ENCODE assay signal across 8 mouse cellular contexts in genomic region chr11:101260826-101261380, GRCm38 (mm10). TPM values are rescaled to one million over a fixed set of nuclear protein-coding genes. Genes with fewer than 3 reads are reported as not detected.
DNase-seq lines count a peak whose midpoint lies in the region; ATAC-seq lines count a peak whose summit lies in the region.

No protein-coding gene starts in this region.

- H3K4me2 ChIP-seq in embryonic facial prominence, embryonic 14.5 days (ENCODE audit: low read depth, low read length), result peak overlapping the region; percentile 95
- H3K4me2 ChIP-seq in intestine, embryonic 14.5 days (ENCODE audit: low read length), result peak overlapping the region; percentile 98
- H3K4me2 ChIP-seq in midbrain, embryonic 14.5 days (ENCODE audit: low read length), result peak overlapping the region; percentile 94

- WGBS in embryonic facial prominence, embryonic 14.5 days, result under 1% methylated on average over 22 of the region's 30 CpGs
- WGBS in intestine, embryonic 14.5 days, result under 1% methylated on average over 30 of the region's 30 CpGs
- WGBS in midbrain, embryonic 14.5 days, result 1% methylated on average over 30 of the region's 30 CpGs

- peak overlapping the region; percentile 70 for H3K9ac ChIP-seq in embryonic facial prominence, embryonic 14.5 days (ENCODE audit: low read depth, low read length)
- H3K9ac ChIP-seq in intestine, embryonic 14.5 days (ENCODE audit: low read length), result peak overlapping the region; percentile 66
- H3K9ac ChIP-seq in midbrain, embryonic 14.5 days (replicated peaks; ENCODE audit: low read length), result peak overlapping the region; percentile 57

- no peaks in the 10 kb centered on the region for H3K9me3 ChIP-seq in embryonic facial prominence, embryonic 14.5 days (ENCODE audit: control insufficient read depth, low read length)
- H3K9me3 ChIP-seq in intestine, embryonic 14.5 days (ENCODE audit: control insufficient read depth, low read length), result no peaks in the 10 kb centered on the region
- no peaks in the 10 kb centered on the region for H3K9me3 ChIP-seq in midbrain, embryonic 14.5 days (ENCODE audit: control insufficient read depth, low read length)

- 0 out of 2 replicates have a peak, but pooled peaks cover 12% of the 10 kb centered on the region for H3K36me3 ChIP-seq in embryonic facial prominence, embryonic 14.5 days (ENCODE audit: control insufficient read depth, insufficient read depth, low read length)
- H3K36me3 ChIP-seq in intestine, embryonic 14.5 days (ENCODE audit: control insufficient read depth, insufficient read depth, low read length), result peaks cover 14% of the 10 kb centered on the region
- H3K36me3 ChIP-seq in midbrain, embryonic 14.5 days (ENCODE audit: control insufficient read depth, insufficient read depth, low read length), result peaks cover 6% of the 10 kb centered on the region

- peaks cover 38% of the 10 kb centered on the region for H3K4me1 ChIP-seq in embryonic facial prominence, embryonic 14.5 days (ENCODE audit: control insufficient read depth, insufficient read depth, low read length)
- peaks cover 48% of the 10 kb centered on the region for H3K4me1 ChIP-seq in intestine, embryonic 14.5 days (replicated peaks; ENCODE audit: control insufficient read depth, insufficient read depth, low read length)
- peaks cover 25% of the 10 kb centered on the region for H3K4me1 ChIP-seq in midbrain, embryonic 14.5 days (ENCODE audit: control insufficient read depth, insufficient read depth, low read length)

- peak; percentile 49 for DNase-seq in kidney, adult 9 months
- DNase-seq in kidney, postnatal 10 days, result no peak
- DNase-seq in embryonic facial prominence, embryonic 14.5 days (ENCODE audit: low spot score), result no peak
- DNase-seq in intestine, embryonic 14.5 days (ENCODE audit: low spot score), result no peak
- DNase-seq in midbrain, embryonic 14.5 days, result no peak
- no peak for DNase-seq in adrenal gland, postnatal 10 days
- no peak for DNase-seq in adrenal gland, adult 8-10 months
- DNase-seq in urinary bladder, postnatal 14 days (ENCODE audit: low spot score), result no peak

- peak; percentile 52; the same call in 1 of the 2 replicates for ATAC-seq in embryonic facial prominence, embryonic 14.5 days (ENCODE audit: low read depth)
- no peak for ATAC-seq in intestine, embryonic 14.5 days (replicated peaks; ENCODE audit: low FRiP score, low TSS enrichment, low read depth)
- no peak for ATAC-seq in midbrain, embryonic 14.5 days (ENCODE audit: low FRiP score, low TSS enrichment)

- H3K27ac ChIP-seq in embryonic facial prominence, embryonic 14.5 days (replicated peaks; ENCODE audit: low read depth, low read length), result peak overlapping the region; percentile 70
- H3K27ac ChIP-seq in intestine, embryonic 14.5 days (ENCODE audit: low read depth), result peak overlapping the region; percentile 76
- H3K27ac ChIP-seq in midbrain, embryonic 14.5 days (replicated peaks; ENCODE audit: low read depth, low read length), result peak overlapping the region; percentile 49; the same call in 1 of the 2 replicates

- H3K27me3 ChIP-seq in embryonic facial prominence, embryonic 14.5 days (replicated peaks; ENCODE audit: control insufficient read depth, insufficient read depth, low read length), result peaks cover 43% of the 10 kb centered on the region
- H3K27me3 ChIP-seq in intestine, embryonic 14.5 days (replicated peaks; ENCODE audit: control insufficient read depth, insufficient read depth, low read length), result peaks cover 30% of the 10 kb centered on the region
- H3K27me3 ChIP-seq in midbrain, embryonic 14.5 days (ENCODE audit: control insufficient read depth, insufficient read depth, low read length), result peaks cover 37% of the 10 kb centered on the region

- H3K4me3 ChIP-seq in embryonic facial prominence, embryonic 14.5 days (ENCODE audit: low read depth, low read length), result peak overlapping the region; percentile 61
- peak overlapping the region; percentile 63 for H3K4me3 ChIP-seq in intestine, embryonic 14.5 days (ENCODE audit: low read depth, low read length)
- peak overlapping the region; percentile 41 for H3K4me3 ChIP-seq in midbrain, embryonic 14.5 days (replicated peaks; ENCODE audit: low read depth, low read length)

RNA-seq across cellular contexts. Expression of gene Wnk4, which starts 0.5 kb away (rescaled TPM):
- 10.7 and 11.9 TPM in 2 replicates for polyA plus RNA-seq in embryonic facial prominence, embryonic 14.5 days (2014; fragmentation: Nextera tagmentation; extraction: Ambion mirVana)
- polyA plus RNA-seq in intestine, embryonic 14.5 days (2014; fragmentation: Nextera tagmentation; extraction: Ambion mirVana), result 12.6 and 14.4 TPM in 2 replicates
- polyA plus RNA-seq in midbrain, embryonic 14.5 days (2014; fragmentation: Nextera tagmentation; extraction: Ambion mirVana), result 4.3 and 5.3 TPM in 2 replicates
- 1 to 10 TPM; 2.5 to 3.6 TPM for total RNA-seq in adrenal gland, postnatal 10 days (2021)
- 1 to 10 TPM; 2.8 to 6.7 (median 4.9) TPM for total RNA-seq in adrenal gland, adult 8-10 months (2022)

RNA-seq across cellular contexts. Expression of gene Vps25, which starts 7.4 kb away (rescaled TPM):
- 111 and 116 TPM in 2 replicates for polyA plus RNA-seq in embryonic facial prominence, embryonic 14.5 days (2014; fragmentation: Nextera tagmentation; extraction: Ambion mirVana)
- 143 and 150 TPM in 2 replicates for polyA plus RNA-seq in intestine, embryonic 14.5 days (2014; fragmentation: Nextera tagmentation; extraction: Ambion mirVana)
- 111 and 134 TPM in 2 replicates for polyA plus RNA-seq in midbrain, embryonic 14.5 days (2014; fragmentation: Nextera tagmentation; extraction: Ambion mirVana)
- 100 to 1,000 TPM; 109 to 112 TPM for total RNA-seq in adrenal gland, postnatal 10 days (2021)
- 100 to 1,000 TPM; 109 to 120 (median 113) TPM for total RNA-seq in adrenal gland, adult 8-10 months (2022)

RNA-seq across cellular contexts. Expression of gene Ramp2, which starts 15.1 kb away (rescaled TPM):
- polyA plus RNA-seq in embryonic facial prominence, embryonic 14.5 days (2014; fragmentation: Nextera tagmentation; extraction: Ambion mirVana), result 128 and 154 TPM in 2 replicates
- polyA plus RNA-seq in intestine, embryonic 14.5 days (2014; fragmentation: Nextera tagmentation; extraction: Ambion mirVana), result 113 and 122 TPM in 2 replicates
- 59.7 and 84.0 TPM in 2 replicates for polyA plus RNA-seq in midbrain, embryonic 14.5 days (2014; fragmentation: Nextera tagmentation; extraction: Ambion mirVana)
- total RNA-seq in adrenal gland, postnatal 10 days (2021), result 100 to 1,000 TPM; 101 to 116 TPM
- total RNA-seq in adrenal gland, adult 8-10 months (2022), result 10 to 100 TPM; 26.3 to 56.5 (median 40.7) TPM

RNA-seq across cellular contexts. Expression of gene Cntd1, which starts 17.9 kb away (rescaled TPM):
- 0.90 and 1.6 TPM in 2 replicates for polyA plus RNA-seq in embryonic facial prominence, embryonic 14.5 days (2014; fragmentation: Nextera tagmentation; extraction: Ambion mirVana)
- 1.1 TPM in 2 replicates for polyA plus RNA-seq in intestine, embryonic 14.5 days (2014; fragmentation: Nextera tagmentation; extraction: Ambion mirVana)
- polyA plus RNA-seq in midbrain, embryonic 14.5 days (2014; fragmentation: Nextera tagmentation; extraction: Ambion mirVana), result 0.38 and 0.55 TPM in 2 replicates
- total RNA-seq in adrenal gland, postnatal 10 days (2021), result 1 to 10 TPM in 1 of 2 experiments, under 1 TPM in 1; 0.63 to 1.4 TPM
- total RNA-seq in adrenal gland, adult 8-10 months (2022), result under 1 TPM; 0.40 to 0.62 (median 0.57) TPM

RNA-seq across cellular contexts. Expression of gene Coa3, which starts 18.0 kb away (rescaled TPM):
- polyA plus RNA-seq in embryonic facial prominence, embryonic 14.5 days (2014; fragmentation: Nextera tagmentation; extraction: Ambion mirVana), result 180 and 181 TPM in 2 replicates
- 260 and 265 TPM in 2 replicates for polyA plus RNA-seq in intestine, embryonic 14.5 days (2014; fragmentation: Nextera tagmentation; extraction: Ambion mirVana)
- 221 and 243 TPM in 2 replicates for polyA plus RNA-seq in midbrain, embryonic 14.5 days (2014; fragmentation: Nextera tagmentation; extraction: Ambion mirVana)
- 10 to 100 TPM; 79.8 to 84.3 TPM for total RNA-seq in adrenal gland, postnatal 10 days (2021)
- total RNA-seq in adrenal gland, adult 8-10 months (2022), result 10 to 100 TPM; 67.9 to 76.1 (median 74.4) TPM
